Mouse (Mus musculus) naive thymus-derived CD4-positive, alpha-beta T cell, adult 5 months (primary cell): Measurements from ENCODE around the gene Prkd1. TPM values are rescaled to one million over a fixed set of nuclear protein-coding genes. Genes with fewer than 3 reads are reported as not detected.

Experiments
- polyA plus RNA-seq: library from polyadenylated mRNA; unstranded; fragments of 100-300 nt; shearing (Covaris generic); gene quantifications from one replicate; pipeline ENCODE4 v1.2.1, GENCODE M21; 2017

The Prkd1 gene
- not detected for polyA plus RNA-seq

DNA sequence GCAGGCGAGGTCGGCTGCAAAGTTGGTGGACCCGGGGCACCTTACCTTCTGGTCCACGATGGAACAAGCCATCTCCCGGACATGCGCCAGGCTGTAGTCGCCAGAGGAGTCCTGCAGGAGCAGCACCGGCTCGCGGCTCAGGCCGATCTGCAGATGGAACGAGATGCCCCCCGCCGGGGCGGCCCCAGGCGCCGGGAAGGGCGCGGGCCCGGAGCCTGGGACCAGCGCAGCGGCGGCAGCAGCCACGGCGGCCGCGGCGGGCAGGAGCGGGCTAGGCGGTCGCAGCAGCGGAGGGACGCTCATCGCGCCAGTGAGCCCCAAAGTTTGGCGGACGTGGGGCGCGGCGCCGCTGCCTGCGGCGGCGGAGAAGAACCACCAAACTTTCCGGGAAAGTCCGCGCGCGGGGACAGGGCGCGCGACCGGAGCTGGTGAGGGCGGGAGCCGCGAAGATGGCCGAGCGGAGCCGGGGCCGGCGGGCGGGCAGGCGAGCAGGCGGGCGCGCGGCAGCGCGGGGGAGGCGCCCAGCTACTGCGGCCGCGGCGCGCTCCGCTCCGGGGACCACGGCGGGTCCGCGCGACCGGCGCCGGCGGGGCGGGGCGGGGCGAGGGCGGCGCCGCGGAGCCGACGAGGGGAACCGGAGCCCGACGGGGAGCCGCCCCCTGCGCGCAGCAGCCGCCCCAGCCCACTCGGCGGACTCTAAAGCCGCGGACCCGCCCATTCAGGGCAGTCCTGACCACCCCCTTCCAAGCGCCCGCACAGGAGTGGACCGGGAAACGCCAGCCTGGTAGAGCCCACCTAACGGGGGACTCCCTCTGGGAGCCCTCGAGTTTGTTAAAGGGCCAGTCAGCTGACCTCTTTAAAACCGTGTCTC, at the start of gene Prkd1:
Prkd1 (minus strand) TSS at position 428 of the 871 bp plus-strand sequence.

